Mouse (Mus musculus) C2C12 (cell line): ENCODE results near the gene Dnajc17. TPM values are rescaled to one million over a fixed set of nuclear protein-coding genes. Genes with fewer than 3 reads are reported as not detected.

Source experiments
- H3K27me3 ChIP-seq: one replicate; pipeline ENCODE4 v1.6.1; 2011; ENCODE audit not compliant: control insufficient read depth, insufficient read depth, insufficient read length
- H3K36me3 ChIP-seq: one replicate; pipeline ENCODE4 v1.6.1; 2011; ENCODE audit not compliant: control insufficient read depth, insufficient read depth
- H3K4me3 ChIP-seq: one replicate; pipeline ENCODE4 v1.5.1; 2011; ENCODE audit warnings: mild to moderate bottlenecking, control low read depth; ENCODE audit not compliant: poor library complexity, insufficient read depth, severe bottlenecking
- H3K79me2 ChIP-seq: one replicate; pipeline ENCODE4 v1.6.1; 2011; ENCODE audit not compliant: control insufficient read depth, insufficient read depth
- H3K79me3 ChIP-seq: one replicate; pipeline ENCODE4 v1.6.1; 2011; ENCODE audit warnings: low read depth, control low read depth
- H3ac ChIP-seq: one replicate; pipeline ENCODE3; 2011; ENCODE audit warnings: low read depth; ENCODE audit not compliant: control insufficient read depth, insufficient read length
- CEBPB ChIP-seq: IDR thresholded peaks from one replicate; pipeline ENCODE4 v1.6.1; 2011; ENCODE audit warnings: low read depth, mild to moderate bottlenecking, control low read depth, moderate library complexity
- CTCF ChIP-seq: IDR thresholded peaks from one replicate; pipeline ENCODE4 v1.5.1; 2011; ENCODE audit not compliant: control insufficient read depth, insufficient read depth, insufficient read length
- FOSL1 ChIP-seq: IDR thresholded peaks from one replicate; pipeline ENCODE4 v1.8.0; 2011; ENCODE audit warnings: mild to moderate bottlenecking, low read length; ENCODE audit not compliant: poor library complexity, insufficient read depth, severe bottlenecking
- MAX ChIP-seq: IDR thresholded peaks from one replicate; pipeline ENCODE4 v1.6.1; 2011; ENCODE audit warnings: mild to moderate bottlenecking, control low read depth
- MYOD1 ChIP-seq: IDR thresholded peaks from one replicate; pipeline ENCODE4 v1.6.1; 2011; ENCODE audit warnings: low read depth; ENCODE audit not compliant: control insufficient read depth, insufficient read length
- MYOG ChIP-seq: IDR thresholded peaks from one replicate; pipeline ENCODE4 v1.6.1; 2011; ENCODE audit not compliant: control insufficient read depth, insufficient read length; ENCODE audit errors: extremely low read depth
- USF1 ChIP-seq: IDR thresholded peaks from one replicate; pipeline ENCODE4 v1.6.1; 2011; ENCODE audit warnings: low read depth, mild to moderate bottlenecking, control low read depth, moderate library complexity
- polyA plus RNA-seq: library from polyadenylated mRNA; unstranded; fragments of >200 nt; fragmentation: generic; extraction: Trizol; gene quantifications from one replicate; pipeline ENCODE4 v1.2.1, GENCODE M21; 2012; ENCODE audit warnings: missing spikeins

The Dnajc17 gene
- polyA plus RNA-seq, 1 experiment: 12.3 TPM

DNA sequence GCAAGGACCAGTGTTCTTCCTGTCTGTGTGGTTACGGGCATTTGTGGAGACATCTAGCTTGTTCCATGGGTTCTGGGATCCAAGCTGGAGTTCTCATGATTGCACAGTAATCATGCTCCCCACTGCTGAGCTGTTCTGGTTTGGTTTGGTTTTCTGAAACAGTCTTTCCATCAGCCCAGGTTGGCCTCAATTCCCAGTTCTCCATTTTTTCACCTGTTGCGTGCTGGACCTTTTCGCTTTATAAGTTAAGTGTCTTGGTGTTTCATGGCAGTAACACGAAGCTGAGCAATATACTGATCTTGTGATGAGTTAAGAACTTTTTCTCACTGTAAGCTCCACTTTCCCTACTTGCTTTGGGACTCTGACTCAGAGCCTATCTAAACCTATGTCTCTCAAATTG lies 44.6 kb downstream of the Dnajc17 start:
- TF ChIP-seq CTCF: no peak
- no peak for TF ChIP-seq MYOG
- no peak for TF ChIP-seq MYOD1
- no peak for TF ChIP-seq FOSL1
- no peak for TF ChIP-seq MAX
- TF ChIP-seq CEBPB: no peak
- TF ChIP-seq USF1: no peak
- Histone ChIP-seq H3K79me2 (no peaks in the 10 kb centered on the region), H3K79me3 (no peaks in the 10 kb centered on the region), H3K36me3 (no peaks in the 10 kb centered on the region), H3K4me3 (no peak overlapping the region), H3K27me3 (no peaks in the 10 kb centered on the region), H3ac (no peak overlapping the region)

DNA sequence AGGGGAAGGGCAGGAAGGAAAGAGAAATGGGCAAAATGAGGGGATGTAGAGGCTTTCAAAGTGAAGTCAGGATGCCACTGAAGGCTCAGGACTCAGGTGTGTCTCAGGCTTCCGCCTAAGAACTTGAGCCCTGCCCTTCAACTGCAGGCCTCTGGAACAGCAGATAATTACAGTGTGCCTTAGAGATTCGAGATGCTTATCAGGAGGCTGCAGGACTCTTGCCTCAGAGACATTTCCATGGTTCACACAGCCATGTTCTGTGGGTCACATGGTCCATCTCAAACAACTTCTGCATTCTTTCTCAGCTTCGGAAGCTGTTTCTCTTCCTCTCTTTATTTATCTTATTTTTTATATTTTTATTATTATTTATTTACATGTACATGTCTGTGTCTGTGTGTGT lies 45.5 kb downstream of the Dnajc17 start:
- no peak overlapping the region for H3ac ChIP-seq
- TF ChIP-seq MYOG (no peak), CTCF (no peak), MYOD1 (no peak), MAX (no peak), USF1 (no peak), FOSL1 (no peak), CEBPB (no peak)
- H3K79me2 ChIP-seq: no peaks in the 10 kb centered on the region
- no peaks in the 10 kb centered on the region for H3K79me3 ChIP-seq
- H3K27me3 ChIP-seq: no peaks in the 10 kb centered on the region
- H3K4me3 ChIP-seq: no peak overlapping the region
- no peaks in the 10 kb centered on the region for H3K36me3 ChIP-seq

DNA sequence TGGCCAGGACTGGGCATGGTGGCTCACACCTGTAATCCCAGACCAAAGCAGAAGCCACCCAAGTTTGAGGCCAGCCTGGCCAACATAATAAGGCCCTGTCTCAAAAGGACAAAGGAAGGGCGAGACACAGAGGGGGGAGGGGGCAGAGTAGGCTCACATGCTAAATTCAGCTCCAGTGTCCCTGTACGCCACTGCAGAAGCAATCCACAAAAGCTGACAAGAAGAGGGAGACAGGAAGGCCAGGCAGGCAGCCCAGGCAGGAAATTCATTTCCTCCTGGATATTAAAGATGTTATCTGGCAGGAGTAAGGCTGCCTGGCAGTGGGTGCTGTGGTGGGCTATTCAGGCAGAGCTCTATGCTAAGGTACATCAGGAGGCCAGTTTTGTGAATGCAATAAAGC lies 47.3 kb downstream of the Dnajc17 start:
- peaks cover 4% of the 10 kb centered on the region for H3K79me2 ChIP-seq
- no peak overlapping the region for H3K4me3 ChIP-seq
- no peaks in the 10 kb centered on the region for H3K36me3 ChIP-seq
- TF ChIP-seq MYOG: no peak
- TF ChIP-seq USF1: no peak
- no peak for TF ChIP-seq MYOD1
- TF ChIP-seq FOSL1: no peak
- TF ChIP-seq CTCF: no peak
- TF ChIP-seq CEBPB: no peak
- TF ChIP-seq MAX: no peak
- no peaks in the 10 kb centered on the region for H3K27me3 ChIP-seq
- H3ac ChIP-seq: no peak overlapping the region
- H3K79me3 ChIP-seq: peaks cover 1% of the 10 kb centered on the region

DNA sequence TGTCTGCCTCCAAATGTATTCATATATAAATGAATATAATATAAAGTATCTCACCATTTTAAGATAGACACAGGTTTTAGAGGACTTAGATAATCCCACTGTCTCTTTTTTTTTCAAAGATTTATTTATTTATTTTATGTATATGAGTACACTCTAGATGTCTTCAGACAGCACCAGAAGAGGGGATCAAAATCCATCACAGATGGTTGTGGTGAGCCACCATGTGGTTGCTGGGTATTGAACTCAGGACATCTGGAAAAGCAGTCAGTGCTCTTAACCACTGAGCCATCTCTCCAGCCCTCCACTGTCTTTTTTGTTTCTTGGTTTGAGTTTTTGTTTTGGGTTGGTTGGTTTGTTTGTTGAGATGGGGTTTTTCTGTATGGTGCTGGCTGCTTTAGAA lies 50.8 kb downstream of the Dnajc17 start:
- no peak for TF ChIP-seq USF1
- no peak for TF ChIP-seq MYOG
- TF ChIP-seq MAX: no peak
- TF ChIP-seq FOSL1: no peak
- no peak for TF ChIP-seq CEBPB
- no peak for TF ChIP-seq CTCF
- TF ChIP-seq MYOD1: no peak
- Histone ChIP-seq H3K4me3 (no peak overlapping the region), H3ac (no peak overlapping the region), H3K79me2 (peaks cover 34% of the 10 kb centered on the region), H3K79me3 (peaks cover 12% of the 10 kb centered on the region), H3K27me3 (no peaks in the 10 kb centered on the region), H3K36me3 (peaks cover 16% of the 10 kb centered on the region)

DNA sequence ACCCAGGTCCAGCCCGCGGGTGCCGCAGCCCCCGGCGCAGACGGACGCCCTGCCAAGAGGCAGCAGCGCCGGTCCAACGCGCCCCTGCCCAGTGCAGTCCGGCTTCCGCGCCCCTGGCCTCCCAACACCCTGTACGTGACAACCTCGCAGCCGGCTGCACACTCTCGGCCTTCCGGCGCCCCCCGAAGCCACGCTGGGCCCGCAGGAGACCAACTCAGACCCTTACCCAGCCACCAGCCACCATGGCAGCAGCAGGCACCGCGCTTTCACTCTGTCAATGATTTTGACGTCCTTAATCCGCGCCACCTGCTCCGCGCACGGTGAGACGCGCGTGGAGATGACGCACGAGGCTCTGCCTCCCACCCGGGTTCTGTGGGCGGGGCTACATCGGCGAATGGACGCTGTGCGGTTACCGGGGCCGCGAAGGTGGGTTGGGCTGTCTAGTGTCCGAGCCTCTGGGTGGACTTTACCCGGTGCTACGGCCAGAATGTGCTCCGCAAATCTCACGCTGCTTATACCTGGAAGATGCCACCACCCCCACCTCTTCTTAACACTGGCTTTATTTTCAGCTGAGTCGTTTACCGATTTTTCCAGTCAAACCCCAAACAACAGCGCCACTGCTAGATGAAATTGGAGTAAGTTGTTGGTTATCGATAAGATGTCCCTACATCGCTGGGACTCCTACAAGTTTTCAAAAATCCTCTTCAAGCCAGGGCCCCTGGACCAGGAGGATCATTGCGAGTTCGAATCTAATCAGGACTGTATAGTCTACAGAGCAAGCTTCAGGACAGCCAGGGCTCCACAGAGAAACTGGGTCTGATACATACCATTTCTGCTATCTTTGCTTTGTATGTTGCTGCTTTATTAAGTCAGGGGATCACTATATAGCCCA lies 51.7 kb downstream of the Dnajc17 start, which contains the start of gene Rmdn3:
Gene Rmdn3, minus strand, starts transcription at position 354 of the 892 bp plus-strand sequence.
- Histone ChIP-seq H3K27me3 (no peaks in the 10 kb centered on the region), H3ac (peak within 1 kb of the TSS; percentile 86), H3K36me3 (peaks cover 25% of the 10 kb centered on the region), H3K79me3 (peaks cover 12% of the 10 kb centered on the region), H3K79me2 (peaks cover 34% of the 10 kb centered on the region), H3K4me3 (peak within 1 kb of the TSS; percentile 97)
- TF ChIP-seq MAX (peak; percentile 90), CTCF (no peak)

DNA sequence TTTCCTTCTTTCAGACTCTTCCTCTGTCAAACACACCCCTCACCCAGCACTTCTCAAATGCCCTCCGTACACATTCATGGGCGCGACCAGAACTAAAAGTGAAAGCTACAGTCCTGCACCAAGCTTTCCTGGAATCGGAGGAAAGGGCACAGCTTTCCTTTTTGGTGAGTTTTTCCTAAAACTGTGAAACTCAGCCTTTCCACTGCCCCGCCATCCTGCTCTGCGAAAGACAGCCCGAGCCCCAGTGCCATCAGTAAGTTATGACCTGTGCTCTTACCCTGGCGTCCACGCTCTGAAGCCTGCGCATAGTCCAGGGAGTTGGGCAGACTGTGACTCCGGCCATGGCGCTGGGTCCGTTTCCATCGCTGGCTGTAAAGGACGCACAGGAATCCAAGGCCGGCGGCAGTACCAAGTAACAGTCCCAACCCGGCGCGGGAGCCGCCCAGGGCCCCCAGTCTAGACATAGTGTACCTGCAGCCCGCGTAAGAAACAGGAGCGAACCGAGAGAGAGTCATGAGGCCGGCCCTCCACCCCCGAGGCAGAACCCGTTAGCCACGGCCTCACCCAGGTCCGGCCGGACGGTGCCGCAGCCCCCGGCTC lies 52.4 kb downstream of the Dnajc17 start:
- H3K79me3 ChIP-seq: peaks cover 12% of the 10 kb centered on the region
- peak overlapping the region; percentile 86 for H3ac ChIP-seq
- H3K79me2 ChIP-seq: peaks cover 34% of the 10 kb centered on the region
- H3K27me3 ChIP-seq: no peaks in the 10 kb centered on the region
- H3K36me3 ChIP-seq: peaks cover 30% of the 10 kb centered on the region
- peak overlapping the region; percentile 97 for H3K4me3 ChIP-seq
- no peak for TF ChIP-seq CEBPB
- no peak for TF ChIP-seq USF1
- no peak for TF ChIP-seq MAX
- TF ChIP-seq MYOD1: no peak
- TF ChIP-seq FOSL1: no peak
- TF ChIP-seq CTCF: no peak
- no peak for TF ChIP-seq MYOG
